Mouse (Mus musculus) kidney, postnatal 0 days (tissue): ENCODE measurements around the gene Psmc3. TPM values are rescaled to one million over a fixed set of nuclear protein-coding genes. Genes with fewer than 3 reads are reported as not detected.

Experiments used
- ATAC-seq: fragments of 200-750 bp; cut with Nextera tagmentation; replicated peaks from 2 replicates; pipeline ENCODE4 v1.8.0; 2017; ENCODE audit warnings: low read depth, moderate number of reproducible peaks, moderate TSS enrichment, moderate library complexity; ENCODE audit not compliant: low FRiP score
- DNase-seq: peaks from one replicate; pipeline ENCODE4 v3.0.0-alpha.2; 2016; ENCODE audit warnings: low spot score
- H3K27ac ChIP-seq: fragments of 300-500 bp; sonication (generic); 2 replicates; pipeline ENCODE4 v1.5.1; 2014; ENCODE audit warnings: mild to moderate bottlenecking
- H3K27me3 ChIP-seq: fragments of 300-500 bp; sonication (generic); 2 replicates; pipeline ENCODE4 v1.6.1; 2014; ENCODE audit warnings: low read length, mixed read lengths; ENCODE audit not compliant: insufficient read depth
- H3K36me3 ChIP-seq: fragments of 300-500 bp; sonication (generic); 2 replicates; pipeline ENCODE4 v1.6.1; 2014; ENCODE audit warnings: low read length, mixed read lengths; ENCODE audit not compliant: insufficient read depth
- H3K4me1 ChIP-seq: fragments of 300-500 bp; sonication (generic); replicated peaks from 2 replicates; pipeline ENCODE4 v1.6.1; 2014; ENCODE audit warnings: antibody characterized with exemption, low read length, mixed read lengths; ENCODE audit not compliant: insufficient read depth
- H3K4me2 ChIP-seq: fragments of 300-500 bp; sonication (generic); 2 replicates; pipeline ENCODE4 v1.6.1; 2014; ENCODE audit warnings: mild to moderate bottlenecking, low read length, moderate library complexity, mixed read lengths
- H3K4me3 ChIP-seq: fragments of 300-500 bp; sonication (generic); replicated peaks from 2 replicates; pipeline ENCODE4 v1.5.1; 2014; ENCODE audit warnings: low read depth, low read length
- H3K9ac ChIP-seq: fragments of 300-500 bp; sonication (generic); 2 replicates; pipeline ENCODE4 v1.6.1; 2014; ENCODE audit warnings: low read depth, low read length
- H3K9me3 ChIP-seq: fragments of 300-500 bp; sonication (generic); replicated peaks from 2 replicates; pipeline ENCODE4 v1.6.1; 2016; ENCODE audit warnings: low read length, inconsistent platforms, mixed read lengths
- CTCF ChIP-seq: IDR thresholded peaks from 2 replicates; pipeline ENCODE4 v1.5.1; 2016; ENCODE audit warnings: antibody characterized with exemption, low read depth, mild to moderate bottlenecking, moderate library complexity
- WGBS: fragments of 180-500 bp; shearing (Covaris S2); extraction: QIAGEN DNeasy Blood & Tissue Kit; methylation state at CpG from one replicate; pipeline ENCODE4 v1.1.7; 2014; 5-methylcytosine and 5-hydroxymethylcytosine counted together
- polyA plus RNA-seq: library from polyadenylated mRNA; unstranded; fragments of >200 nt; fragmentation: Nextera tagmentation; extraction: Ambion mirVana; gene quantifications from 2 replicates; pipeline ENCODE4 v1.2.1, GENCODE M21; 2015

Gene Psmc3
- polyA plus RNA-seq, 1 experiment from 2014 or later: 287 TPM

DNA sequence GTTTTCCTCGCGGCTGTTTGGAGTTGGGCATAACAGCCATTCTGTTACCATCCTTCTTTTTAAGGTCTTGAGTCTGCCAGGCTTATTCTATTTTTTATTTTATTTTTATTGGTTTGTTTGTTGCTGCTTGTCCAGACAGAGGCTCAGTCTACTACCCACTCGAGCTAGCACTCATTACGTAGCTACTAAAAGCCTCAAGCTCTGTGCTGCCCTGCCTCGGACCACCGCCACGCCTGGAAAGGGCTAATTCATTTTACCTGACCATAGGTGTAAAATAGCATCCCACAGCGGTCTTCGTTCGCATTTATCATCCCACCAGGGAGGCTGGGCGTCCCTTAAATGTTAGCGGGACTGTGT, 24.1 kb downstream of the Psmc3 start:
- peak overlapping the region; percentile 75 for H3K9ac ChIP-seq
- H3K4me3 ChIP-seq: peak overlapping the region; percentile 50
- peak overlapping the region; percentile 96 for H3K4me2 ChIP-seq
- no peaks in the 10 kb centered on the region for H3K27me3 ChIP-seq
- 0 out of 2 replicates have a peak, but pooled peaks cover 3% of the 10 kb centered on the region for H3K4me1 ChIP-seq
- DNase-seq (no peak), ATAC-seq (no peak)
- H3K36me3 ChIP-seq: no peaks in the 10 kb centered on the region
- H3K27ac ChIP-seq: no peak overlapping the region; the same call in 1 of the 2 replicates
- 17% methylated on average over 12 of the region's 12 CpGs for WGBS
- TF ChIP-seq CTCF: no peak
- H3K9me3 ChIP-seq: no peaks in the 10 kb centered on the region

DNA sequence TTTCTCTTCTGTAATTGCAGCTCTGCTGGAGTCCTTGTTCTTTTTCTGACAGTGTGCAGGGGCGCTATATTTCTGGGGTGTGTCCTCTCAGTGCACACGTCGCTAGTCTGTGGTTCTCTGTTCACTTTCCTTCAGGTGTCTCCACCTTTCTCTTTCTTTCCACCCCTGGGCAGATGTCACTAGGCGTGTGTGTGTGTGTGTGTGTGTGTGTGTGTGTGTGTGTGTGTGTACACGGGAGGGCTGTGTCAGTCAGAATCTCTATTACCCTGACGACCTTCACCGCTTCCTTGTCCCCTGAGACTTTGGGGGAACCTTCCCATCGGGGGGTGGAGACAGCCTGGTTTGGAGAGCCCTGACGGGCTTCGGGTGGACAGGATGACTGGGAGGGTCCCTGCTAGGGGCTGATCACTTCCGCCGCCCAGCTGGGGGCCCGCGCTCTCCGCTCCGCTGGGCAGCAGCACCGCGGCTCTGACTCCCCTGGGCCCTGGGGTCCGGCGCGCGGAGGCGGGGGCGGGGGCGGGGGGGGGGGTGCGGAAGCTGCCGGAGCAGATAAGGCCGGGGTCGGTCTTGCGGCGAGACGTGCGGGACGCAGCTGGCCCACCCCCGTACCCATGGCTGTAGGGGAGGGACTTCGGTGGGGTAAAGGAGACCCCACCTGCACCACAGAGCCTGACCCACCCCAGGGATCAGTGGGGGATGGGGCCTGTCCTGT, 24.7 kb downstream of the Psmc3 start:
- Histone ChIP-seq H3K27ac (peak overlapping the region; percentile 13; the same call in 1 of the 2 replicates), H3K27me3 (no peaks in the 10 kb centered on the region), H3K4me3 (peak overlapping the region; percentile 50), H3K4me1 (0 out of 2 replicates have a peak, but pooled peaks cover 3% of the 10 kb centered on the region), H3K9me3 (no peaks in the 10 kb centered on the region), H3K36me3 (no peaks in the 10 kb centered on the region), H3K9ac (peak overlapping the region; percentile 75), H3K4me2 (peak overlapping the region; percentile 96)
- DNase-seq (peak; percentile 49), ATAC-seq (peak; percentile 79)
- under 1% methylated on average over 33 of the region's 36 CpGs for WGBS
- no peak for TF ChIP-seq CTCF

DNA sequence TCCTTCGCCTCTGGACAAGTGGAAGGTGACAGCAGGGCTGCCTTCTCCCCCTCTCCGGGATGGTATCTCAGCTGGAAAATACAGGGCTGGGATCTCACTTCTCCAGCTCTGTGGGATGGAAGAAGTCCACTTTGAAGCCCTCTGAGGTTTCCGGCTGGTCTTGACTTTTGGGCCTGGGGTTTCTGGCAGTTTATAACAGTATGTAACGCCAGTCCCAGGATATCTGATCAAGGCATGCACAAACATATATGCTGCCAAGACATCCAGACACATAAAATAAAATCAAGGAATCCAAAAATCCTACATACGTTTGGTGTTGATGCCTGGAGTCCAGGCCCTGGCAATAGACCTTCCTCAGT, 25.2 kb downstream of the Psmc3 start:
- Histone ChIP-seq H3K4me1 (0 out of 2 replicates have a peak, but pooled peaks cover 3% of the 10 kb centered on the region), H3K9me3 (no peaks in the 10 kb centered on the region), H3K9ac (peak overlapping the region; percentile 75), H3K27me3 (no peaks in the 10 kb centered on the region), H3K36me3 (no peaks in the 10 kb centered on the region), H3K27ac (peak overlapping the region; percentile 13; the same call in 1 of the 2 replicates), H3K4me2 (peak overlapping the region; percentile 96), H3K4me3 (peak overlapping the region; percentile 50)
- no peak for TF ChIP-seq CTCF
- no peak; the same call in 1 of the 2 replicates for ATAC-seq
- peak; percentile 27 for DNase-seq
- 20% methylated on average over 5 of the region's 5 CpGs for WGBS

DNA sequence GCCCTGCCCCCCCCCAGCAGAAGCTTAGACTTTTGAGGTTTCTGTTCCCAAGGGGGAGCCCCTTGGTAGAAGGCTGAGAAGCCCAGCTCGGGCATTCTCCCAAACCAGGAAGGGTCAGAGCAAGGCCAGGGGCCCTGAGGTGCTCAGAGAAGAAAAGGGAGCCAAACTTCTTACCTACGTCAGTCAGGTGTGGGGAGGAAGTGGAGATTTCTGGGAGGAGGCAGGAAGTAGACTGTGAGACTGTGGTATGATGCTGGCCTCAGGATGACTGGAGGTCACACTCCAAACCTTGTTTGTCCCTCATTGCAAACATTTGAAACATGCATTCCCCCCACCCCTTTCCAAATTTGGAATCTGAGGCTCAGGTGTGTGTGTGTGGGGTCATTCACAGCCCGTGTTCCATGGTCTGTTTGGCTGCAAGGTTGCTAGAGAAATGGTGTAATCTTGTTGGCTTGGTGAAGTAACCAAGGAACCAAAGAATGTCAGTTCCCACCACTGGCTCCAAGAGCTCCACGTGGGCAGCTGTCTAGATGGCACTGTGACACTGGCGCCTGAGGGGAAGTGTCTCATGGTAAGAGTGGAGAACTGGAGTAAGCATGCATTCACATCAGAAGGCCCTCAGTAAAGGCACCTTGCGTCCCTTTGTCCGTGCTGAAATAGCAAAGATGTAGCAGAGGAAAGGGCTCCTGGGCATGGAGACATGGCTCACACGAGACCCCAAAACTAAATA, 27.1 kb downstream of the Psmc3 start:
- DNase-seq: no peak
- Histone ChIP-seq H3K27ac (no peak overlapping the region), H3K36me3 (no peaks in the 10 kb centered on the region), H3K4me3 (no peak overlapping the region), H3K9ac (no peak overlapping the region), H3K9me3 (no peaks in the 10 kb centered on the region), H3K27me3 (no peaks in the 10 kb centered on the region), H3K4me1 (0 out of 2 replicates have a peak, but pooled peaks cover 3% of the 10 kb centered on the region), H3K4me2 (no peak overlapping the region)
- ATAC-seq: no peak
- TF ChIP-seq CTCF: no peak
- WGBS: 72% methylated on average over 8 of the region's 8 CpGs

DNA sequence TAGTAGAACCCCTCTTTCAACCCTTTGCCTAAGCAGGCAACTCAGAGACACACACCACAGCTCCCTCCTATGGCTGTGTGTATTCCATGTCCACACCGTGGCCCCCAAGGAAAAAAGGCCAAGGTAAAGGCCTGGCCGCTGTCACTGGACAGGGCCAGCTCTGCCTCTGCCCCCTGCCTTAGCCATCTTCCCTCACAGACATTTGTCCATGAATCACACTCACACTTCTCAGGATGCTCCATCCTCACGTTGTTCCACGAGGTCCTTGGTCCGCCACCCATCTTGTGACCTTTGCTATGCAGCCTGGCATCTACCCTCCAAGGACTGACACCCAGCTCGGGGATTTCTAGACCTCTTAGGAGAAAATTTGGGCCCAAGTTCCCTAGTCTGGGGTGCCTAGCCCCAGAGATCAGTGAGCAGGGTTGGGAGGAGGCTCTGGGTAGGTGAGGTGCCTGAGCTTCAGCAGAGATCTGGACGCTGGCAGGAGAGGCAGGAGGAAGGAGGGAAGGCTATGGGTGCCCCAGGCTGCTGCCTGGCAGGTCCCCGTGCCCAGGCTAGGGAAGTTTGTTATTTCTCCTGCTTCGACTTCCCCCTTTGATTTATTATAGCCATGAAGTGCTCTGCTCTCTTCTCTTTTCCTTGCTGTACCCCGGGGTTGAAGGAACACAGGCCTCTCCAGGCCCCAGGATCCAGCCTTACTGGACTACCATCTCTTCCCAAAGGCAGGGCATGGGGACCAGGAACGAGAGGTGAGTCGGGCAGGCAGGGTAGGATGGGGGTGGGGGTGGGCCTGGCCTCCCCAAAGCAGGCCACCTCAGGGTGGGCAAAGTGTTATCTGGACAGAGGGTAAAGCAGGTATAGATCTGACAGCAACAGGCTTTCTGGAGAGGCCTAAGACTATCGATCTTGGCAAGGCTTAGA, 28.2 kb downstream of the Psmc3 start, which contains the start of gene Spi1:
TSS of gene Spi1 (plus strand) at position 616 of the 921 bp plus-strand sequence.
- H3K36me3 ChIP-seq: no peaks in the 10 kb centered on the region
- no peak for TF ChIP-seq CTCF
- no peaks in the 10 kb centered on the region for H3K9me3 ChIP-seq
- no peak within 1 kb of the TSS for H3K4me2 ChIP-seq
- no peak within 1 kb of the TSS for H3K27ac ChIP-seq
- 65% methylated on average over 13 of the region's 13 CpGs for WGBS
- ATAC-seq: no peak
- 0 out of 2 replicates have a peak, but pooled peaks cover 3% of the 10 kb centered on the region for H3K4me1 ChIP-seq
- H3K27me3 ChIP-seq: no peaks in the 10 kb centered on the region
- no peak within 1 kb of the TSS for H3K4me3 ChIP-seq
- DNase-seq: no peak
- H3K9ac ChIP-seq: no peak within 1 kb of the TSS
